Mouse (Mus musculus) hindbrain, embryonic 14.5 days (tissue): Measurements from ENCODE around the gene Creb3l4. TPM values are rescaled to one million over a fixed set of nuclear protein-coding genes. Genes with fewer than 3 reads are reported as not detected.

Experiments
- ATAC-seq: fragments of 200-750 bp; cut with Nextera tagmentation; 2 replicates; pipeline ENCODE4 v1.8.0; 2017; ENCODE audit warnings: moderate number of reproducible peaks, mild to moderate bottlenecking, moderate TSS enrichment, moderate library complexity; ENCODE audit not compliant: low FRiP score
- DNase-seq: peaks from one replicate; pipeline ENCODE4 v3.0.0-alpha.2; 2015; ENCODE audit warnings: low spot score
- H3K27ac ChIP-seq: fragments of 300-500 bp; sonication (generic); 2 replicates; pipeline ENCODE4 v1.5.1; 2014; ENCODE audit warnings: mild to moderate bottlenecking, moderate library complexity
- H3K27me3 ChIP-seq: fragments of 300-500 bp; sonication (generic); 2 replicates; pipeline ENCODE4 v1.6.1; 2014; ENCODE audit warnings: mild to moderate bottlenecking, low read length, mixed read lengths; ENCODE audit not compliant: control insufficient read depth, insufficient read depth
- H3K36me3 ChIP-seq: fragments of 300-500 bp; sonication (generic); replicated peaks from 2 replicates; pipeline ENCODE4 v1.6.1; 2014; ENCODE audit not compliant: control insufficient read depth, insufficient read depth
- H3K4me1 ChIP-seq: fragments of 300-500 bp; sonication (generic); replicated peaks from 2 replicates; pipeline ENCODE4 v1.6.1; 2014; ENCODE audit warnings: antibody characterized with exemption, low read length, mixed read lengths; ENCODE audit not compliant: control insufficient read depth, insufficient read depth
- H3K4me2 ChIP-seq: fragments of 300-500 bp; sonication (generic); replicated peaks from 2 replicates; pipeline ENCODE4 v1.6.1; 2014; ENCODE audit warnings: mild to moderate bottlenecking, moderate library complexity
- H3K4me3 ChIP-seq: fragments of 300-500 bp; sonication (generic); replicated peaks from 2 replicates; pipeline ENCODE4 v1.5.1; 2014; ENCODE audit warnings: mild to moderate bottlenecking, low read length
- H3K9ac ChIP-seq: fragments of 300-500 bp; sonication (generic); 2 replicates; pipeline ENCODE4 v1.6.1; 2014
- H3K9me3 ChIP-seq: fragments of 300-500 bp; sonication (generic); 2 replicates; pipeline ENCODE4 v1.6.1; 2016; ENCODE audit warnings: low read length; ENCODE audit not compliant: control insufficient read depth
- WGBS: fragments of 180-500 bp; shearing (Covaris S2); extraction: QIAGEN DNeasy Blood & Tissue Kit; methylation state at CpG from one replicate; pipeline ENCODE4 v1.1.7; 2014; 5-methylcytosine and 5-hydroxymethylcytosine counted together
- polyA plus RNA-seq: library from polyadenylated mRNA; unstranded; fragments of >200 nt; fragmentation: Nextera tagmentation; extraction: Ambion mirVana; gene quantifications from 2 replicates; pipeline ENCODE4 v1.2.1, GENCODE M21; 2014

Gene Creb3l4
- polyA plus RNA-seq, 1 experiment from 2014 or later = 1.8 TPM

GRCm38 (mm10) chr3:90266901-90267775 is 23.8 kb upstream of the Creb3l4 start:
- Histone ChIP-seq H3K4me3 (no peak overlapping the region), H3K27me3 (no peaks in the 10 kb centered on the region), H3K9me3 (no peaks in the 10 kb centered on the region), H3K4me2 (peak overlapping the region; percentile 78), H3K4me1 (peaks cover 12% of the 10 kb centered on the region), H3K36me3 (peaks cover 32% of the 10 kb centered on the region), H3K27ac (no peak overlapping the region), H3K9ac (peak overlapping the region; percentile 95; the same call in 1 of the 2 replicates)
- ATAC-seq = no peak
- 94% methylated on average over 20 of the region's 20 CpGs for WGBS
- no peak for DNase-seq

DNA sequence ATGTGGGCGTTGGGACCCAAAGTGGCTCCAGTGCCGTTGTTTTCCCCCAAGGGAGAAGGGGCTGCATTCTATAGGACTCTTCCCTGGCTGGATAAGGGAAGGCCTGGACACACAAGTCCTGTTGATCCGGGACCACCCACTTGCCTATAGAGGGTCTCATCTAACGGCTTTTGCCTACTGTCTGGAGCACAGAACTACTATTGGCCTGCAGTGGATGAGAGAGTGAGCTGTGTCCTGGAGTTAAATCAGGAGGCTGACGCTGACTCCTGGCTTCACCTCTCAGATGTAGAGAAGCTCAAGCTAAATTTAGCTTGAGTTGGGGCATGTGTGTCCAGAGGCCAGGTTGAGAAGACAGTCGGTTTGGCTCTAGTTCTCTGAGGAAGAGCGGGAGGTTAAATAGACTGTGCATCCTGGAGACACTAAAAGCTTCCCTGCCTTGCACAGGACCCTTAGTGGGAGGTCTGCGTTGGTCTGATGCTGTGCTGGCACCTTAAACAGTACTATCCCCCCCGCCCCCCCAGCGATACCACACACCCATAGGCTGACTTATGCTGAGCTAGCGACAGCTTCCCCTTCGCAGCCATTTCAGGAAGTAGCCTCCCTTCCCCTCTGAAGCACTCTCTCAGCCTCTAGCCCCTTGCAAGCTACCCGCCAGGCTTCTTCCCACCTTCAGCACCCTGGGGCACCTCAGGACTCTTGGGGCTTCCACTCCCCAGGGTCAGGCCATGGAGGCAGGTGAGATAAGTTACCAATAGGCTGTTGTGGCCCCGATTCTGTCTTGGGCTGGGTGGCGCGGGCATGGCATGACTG is 22.8 kb upstream of the Creb3l4 start:
- Histone ChIP-seq H3K4me1 (peaks cover 12% of the 10 kb centered on the region), H3K36me3 (peaks cover 36% of the 10 kb centered on the region), H3K9ac (peak overlapping the region; percentile 95), H3K9me3 (no peaks in the 10 kb centered on the region), H3K4me2 (peak overlapping the region; percentile 78), H3K27ac (peak overlapping the region; percentile 95), H3K4me3 (peak overlapping the region; percentile 96), H3K27me3 (no peaks in the 10 kb centered on the region)
- DNase-seq (peak; percentile 31), ATAC-seq (peak; percentile 46)
- 26% methylated on average over 16 of the region's 16 CpGs for WGBS

GRCm38 (mm10) chr3:90265034-90265931 is 22.0 kb upstream of the Creb3l4 start, which contains the start of gene Dennd4b:
TSS of gene Dennd4b (plus strand) at chr3:90265185.
- DNase-seq (peak; percentile 83), ATAC-seq (peak; percentile 86)
- peak within 1 kb of the TSS; percentile 96 for H3K4me3 ChIP-seq
- H3K9ac ChIP-seq = peak within 1 kb of the TSS; percentile 95
- H3K27ac ChIP-seq = peak within 1 kb of the TSS; percentile 95
- no peaks in the 10 kb centered on the region for H3K27me3 ChIP-seq
- peaks cover 12% of the 10 kb centered on the region for H3K4me1 ChIP-seq
- H3K36me3 ChIP-seq = peaks cover 43% of the 10 kb centered on the region
- no peaks in the 10 kb centered on the region for H3K9me3 ChIP-seq
- H3K4me2 ChIP-seq = peak within 1 kb of the TSS; percentile 78
- WGBS = under 1% methylated on average over 71 of the region's 87 CpGs

- no peak for ATAC-seq
- H3K27ac ChIP-seq = peak overlapping the region; percentile 95
- DNase-seq = no peak
- peak overlapping the region; percentile 95 for H3K9ac ChIP-seq
- H3K27me3 ChIP-seq = no peaks in the 10 kb centered on the region
- H3K4me1 ChIP-seq = peaks cover 12% of the 10 kb centered on the region
- H3K9me3 ChIP-seq = no peaks in the 10 kb centered on the region
- peaks cover 49% of the 10 kb centered on the region for H3K36me3 ChIP-seq
- H3K4me2 ChIP-seq = peak overlapping the region; percentile 78
- H3K4me3 ChIP-seq = peak overlapping the region; percentile 96
- WGBS = 35% methylated on average over 10 of the region's 10 CpGs
These were observed 21.3 kb upstream of the Creb3l4 start for GRCm38 (mm10) chr3:90264687-90265033.

GRCm38 (mm10) chr3:90263121-90263771 is 19.9 kb upstream of the Creb3l4 start:
- Histone ChIP-seq H3K4me1 (peaks cover 12% of the 10 kb centered on the region), H3K27me3 (no peaks in the 10 kb centered on the region), H3K4me3 (no peak overlapping the region), H3K36me3 (peaks cover 58% of the 10 kb centered on the region), H3K4me2 (no peak overlapping the region), H3K9ac (no peak overlapping the region), H3K9me3 (no peaks in the 10 kb centered on the region), H3K27ac (no peak overlapping the region)
- no peak for DNase-seq
- no peak for ATAC-seq
- 90% methylated on average over 5 of the region's 5 CpGs for WGBS

DNA sequence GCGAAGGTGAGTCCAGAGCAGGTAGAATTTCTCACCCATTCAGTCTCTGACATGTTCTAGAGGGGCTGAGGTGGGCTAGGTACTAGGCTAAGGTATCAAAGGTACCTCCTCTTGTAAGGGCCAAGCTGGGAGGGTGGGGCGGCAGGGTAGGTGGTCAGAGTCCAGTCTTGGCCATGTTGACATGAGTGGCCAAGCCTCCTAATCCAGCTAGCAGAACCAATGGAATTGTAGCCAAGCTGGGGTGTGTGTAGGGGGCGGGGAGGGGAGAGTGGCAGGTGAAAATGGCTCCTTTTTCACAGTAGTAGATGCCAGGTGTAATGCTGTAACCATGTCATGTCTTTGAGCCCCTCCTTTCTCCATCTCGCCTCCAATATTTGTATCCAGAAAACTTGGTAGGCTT is 15.2 kb upstream of the Creb3l4 start:
- no peak overlapping the region for H3K4me3 ChIP-seq
- no peaks in the 10 kb centered on the region for H3K27me3 ChIP-seq
- peaks cover 17% of the 10 kb centered on the region for H3K4me1 ChIP-seq
- 88% methylated on average over 4 of the region's 4 CpGs for WGBS
- H3K36me3 ChIP-seq = peaks cover 66% of the 10 kb centered on the region
- no peak overlapping the region for H3K4me2 ChIP-seq
- no peak overlapping the region for H3K27ac ChIP-seq
- DNase-seq = no peak
- H3K9me3 ChIP-seq = no peaks in the 10 kb centered on the region
- ATAC-seq = no peak
- H3K9ac ChIP-seq = no peak overlapping the region

GRCm38 (mm10) chr3:90256731-90257530 is 13.6 kb upstream of the Creb3l4 start:
- Histone ChIP-seq H3K4me1 (peaks cover 17% of the 10 kb centered on the region), H3K27ac (no peak overlapping the region), H3K9me3 (no peaks in the 10 kb centered on the region), H3K9ac (no peak overlapping the region), H3K4me2 (no peak overlapping the region), H3K36me3 (peaks cover 50% of the 10 kb centered on the region), H3K27me3 (no peaks in the 10 kb centered on the region), H3K4me3 (no peak overlapping the region)
- no peak for ATAC-seq
- DNase-seq = no peak
- 90% methylated on average over 19 of the region's 19 CpGs for WGBS

GRCm38 (mm10) chr3:90255784-90256353 is 12.6 kb upstream of the Creb3l4 start:
- 96% methylated on average over 14 of the region's 14 CpGs for WGBS
- Histone ChIP-seq H3K36me3 (peaks cover 49% of the 10 kb centered on the region), H3K4me3 (peak overlapping the region; percentile 81; the same call in 1 of the 2 replicates), H3K27me3 (no peaks in the 10 kb centered on the region), H3K27ac (no peak overlapping the region), H3K9me3 (no peaks in the 10 kb centered on the region), H3K4me1 (peaks cover 17% of the 10 kb centered on the region), H3K9ac (no peak overlapping the region), H3K4me2 (peak overlapping the region; percentile 90)
- no peak for DNase-seq
- no peak for ATAC-seq
